Mouse (Mus musculus) kidney, adult 2 months (tissue): ENCODE measurements around the gene Mrln.

Source experiments
- CTCF ChIP-seq: fragments of 200-500 bp; conservative IDR thresholded peaks from 2 replicates; pipeline ENCODE4 v1.5.1; 2011; ENCODE audit warnings: low read depth, mild to moderate bottlenecking, control low read depth, low read length, moderate library complexity, mixed read lengths; ENCODE audit not compliant: insufficient read depth, insufficient read length
- POLR2A ChIP-seq: fragments of 200-500 bp; IDR thresholded peaks from one replicate; pipeline ENCODE4 v1.6.1; 2011; ENCODE audit warnings: low read depth, low read length, control low read depth

DNA sequence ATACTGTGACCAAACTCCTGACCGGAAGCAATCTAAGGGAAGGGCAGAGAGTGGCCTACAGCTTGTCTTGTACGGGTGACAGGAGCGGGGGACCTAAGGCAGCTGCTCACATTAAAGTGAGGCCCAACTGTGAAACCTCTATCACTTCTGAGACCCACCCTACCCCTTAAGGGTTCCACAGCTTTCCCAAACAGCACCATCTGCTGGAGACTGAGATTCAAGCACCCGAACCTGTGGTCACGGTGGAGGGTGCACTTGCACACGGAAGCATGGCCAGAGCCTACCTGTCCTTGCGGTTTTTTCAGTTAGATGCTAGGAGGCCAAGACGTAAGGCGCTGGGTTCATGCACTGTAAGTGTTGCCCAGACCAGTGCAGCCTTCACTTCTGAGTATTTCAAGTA is 18.3 kb upstream of the Mrln start:
- TF ChIP-seq CTCF (peak; percentile 62), POLR2A (no peak)
